Mouse (Mus musculus): Measurements from ENCODE around the gene Retn.
A peak's percentile ranks its signal among the peaks of the same experiment; 100 is the strongest.

The Retn gene

GRCm38 (mm10) chr8:3664405-3664804 is 8.8 kb downstream of the Retn start:
- no peak for DNase-seq

GRCm38 (mm10) chr8:3665507-3665906 is 9.9 kb downstream of the Retn start, which contains the start of gene Mcemp1:
Gene Mcemp1, plus strand, starts transcription at chr8:3665754.
- DNase-seq, result no peak

- DNase-seq, result peak; percentile 30
Measured at GRCm38 (mm10) chr8:3670388-3670787, 14.8 kb downstream of the Retn start.

- DNase-seq, result peak; percentile 83
Measured at GRCm38 (mm10) chr8:3671980-3672491, 16.5 kb downstream of the Retn start, which contains the start of gene Fcor. Gene Fcor, minus strand, starts transcription at chr8:3672362.

DNA sequence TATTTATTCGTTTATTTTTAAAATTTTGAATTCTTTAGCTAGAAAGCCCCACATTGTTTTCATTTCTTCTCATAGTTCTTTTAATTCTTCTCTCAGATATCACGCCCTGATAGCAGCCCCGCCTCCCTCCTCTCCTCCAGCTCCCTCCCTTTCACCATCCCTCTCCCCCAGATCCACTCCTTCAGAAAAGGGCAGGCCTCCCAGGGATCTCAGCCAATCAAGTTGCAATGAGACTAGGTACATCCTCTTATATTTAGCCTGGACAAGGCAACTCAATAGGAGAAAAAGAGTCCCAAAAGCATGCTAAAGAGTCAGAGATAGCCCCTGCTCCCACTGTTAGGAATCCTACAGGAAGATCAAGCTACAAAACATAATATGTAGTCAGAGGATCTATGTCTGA is 19.1 kb downstream of the Retn start:
- DNase-seq, result no peak

DNA sequence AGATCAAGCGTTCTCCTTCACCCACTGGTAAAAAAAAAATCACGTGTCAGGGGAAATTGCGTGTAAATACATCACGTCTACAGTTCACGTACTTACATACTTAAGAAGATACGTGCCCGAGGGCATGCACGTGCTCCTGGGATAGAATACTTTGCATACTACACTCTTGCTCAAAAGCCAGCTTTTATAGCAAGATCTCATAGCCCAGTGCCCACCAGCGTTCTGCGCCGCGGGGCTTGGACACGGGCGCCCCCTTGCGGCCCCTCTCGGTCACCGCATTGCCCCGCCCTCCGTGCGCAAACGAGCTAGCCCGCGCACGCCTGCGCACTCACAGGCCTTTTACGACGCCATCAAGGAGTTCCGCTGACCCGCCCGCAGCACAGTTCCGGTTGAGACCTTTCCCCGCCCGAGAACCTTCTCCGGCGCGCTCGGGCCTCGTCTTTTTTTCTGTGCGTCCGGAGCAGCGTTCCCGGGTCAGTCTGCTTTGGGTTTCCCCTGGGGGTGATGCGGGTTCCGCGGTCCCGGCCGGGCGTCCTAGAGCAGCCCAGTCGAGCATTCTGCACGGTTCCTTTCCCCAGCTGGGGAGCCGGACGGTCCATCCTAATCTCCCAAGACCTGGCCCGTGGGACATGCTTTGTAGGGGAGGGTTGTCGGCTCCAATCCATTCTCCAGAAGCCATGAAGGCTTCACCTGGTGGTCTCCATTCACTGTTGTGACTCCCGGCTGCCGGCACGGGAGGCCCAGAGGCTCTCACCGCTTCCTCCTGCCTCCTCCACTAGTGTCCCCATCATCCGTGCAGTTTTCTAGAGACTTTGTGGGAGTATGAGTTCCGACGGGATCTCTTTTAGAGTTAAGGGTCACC is 20.8 kb downstream of the Retn start, which contains the start of gene Trappc5:
Trappc5 (plus strand) TSS at position 169 of the 862 bp plus-strand sequence.
- peak; percentile 94 for DNase-seq

GRCm38 (mm10) chr8:3676993-3677579 is 21.5 kb downstream of the Retn start:
- DNase-seq, result peak; percentile 20

- no peak for DNase-seq
Measured at GRCm38 (mm10) chr8:3678831-3679230, 23.3 kb downstream of the Retn start.

DNA sequence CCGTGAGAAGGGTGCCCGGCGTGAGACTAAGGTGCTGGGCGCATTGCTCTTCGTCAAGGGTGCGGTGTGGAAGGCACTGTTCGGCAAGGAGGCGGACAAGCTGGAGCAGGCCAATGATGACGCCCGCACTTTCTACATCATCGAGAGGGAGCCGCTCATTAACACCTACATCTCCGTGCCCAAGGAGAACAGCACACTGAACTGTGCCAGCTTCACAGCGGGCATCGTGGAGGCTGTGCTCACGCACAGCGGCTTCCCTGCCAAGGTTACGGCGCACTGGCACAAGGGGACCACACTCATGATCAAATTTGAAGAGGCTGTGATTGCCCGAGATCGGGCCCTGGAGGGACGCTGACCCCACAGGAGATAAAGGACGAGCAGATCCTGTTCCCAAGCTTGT is 23.7 kb downstream of the Retn start:
- DNase-seq, result no peak

DNA sequence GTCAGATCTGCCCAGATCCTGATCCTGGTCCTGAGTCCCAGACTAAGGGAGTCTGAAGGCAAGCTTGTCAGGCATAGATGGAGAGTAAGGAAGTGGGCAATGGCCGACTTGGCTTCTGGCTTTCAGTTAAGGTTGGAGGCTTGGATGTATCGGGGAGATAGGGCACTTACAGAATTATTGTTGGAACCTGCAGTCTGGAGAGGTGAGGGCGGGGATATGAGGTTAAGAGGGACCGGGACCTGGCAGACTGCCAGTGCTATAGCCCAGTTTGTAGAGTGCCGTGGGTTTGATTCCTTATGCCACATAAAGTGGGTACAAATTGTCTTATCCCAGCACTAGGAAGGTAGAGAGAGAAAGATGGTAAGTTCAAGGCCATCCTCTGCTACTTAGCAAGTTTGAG is 24.1 kb downstream of the Retn start:
- DNase-seq, result no peak

GRCm38 (mm10) chr8:3682435-3682834 is 26.9 kb downstream of the Retn start:
- DNase-seq, result no peak

- no peak for DNase-seq
Measured at GRCm38 (mm10) chr8:3683408-3684176, 28.0 kb downstream of the Retn start.

GRCm38 (mm10) chr8:3684530-3684929 is 29.0 kb downstream of the Retn start:
- DNase-seq, result no peak

- DNase-seq, result no peak
Measured at GRCm38 (mm10) chr8:3685422-3685821, 29.9 kb downstream of the Retn start.

GRCm38 (mm10) chr8:3687537-3687936 is 32.0 kb downstream of the Retn start:
- no peak for DNase-seq

DNA sequence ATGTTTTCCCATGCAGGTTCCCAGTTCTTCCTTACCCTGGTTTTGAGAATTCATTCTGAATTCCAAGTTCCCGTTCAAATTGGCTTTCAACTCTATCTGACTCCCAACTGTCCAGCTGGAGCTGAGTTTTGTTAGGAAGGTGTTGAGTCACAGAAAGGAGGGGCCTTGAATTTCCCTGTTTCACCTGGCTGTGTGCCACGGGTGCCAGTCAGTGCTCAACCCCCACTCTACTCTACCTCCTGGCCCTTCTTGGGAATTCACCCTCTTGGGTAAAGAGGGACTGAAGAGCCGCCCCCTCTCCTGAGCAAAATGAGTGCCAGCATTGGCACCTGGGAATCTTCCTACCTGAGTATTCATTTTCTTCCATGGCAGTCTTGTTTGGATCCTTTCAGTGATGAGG is 35.2 kb downstream of the Retn start:
- no peak for DNase-seq

DNA sequence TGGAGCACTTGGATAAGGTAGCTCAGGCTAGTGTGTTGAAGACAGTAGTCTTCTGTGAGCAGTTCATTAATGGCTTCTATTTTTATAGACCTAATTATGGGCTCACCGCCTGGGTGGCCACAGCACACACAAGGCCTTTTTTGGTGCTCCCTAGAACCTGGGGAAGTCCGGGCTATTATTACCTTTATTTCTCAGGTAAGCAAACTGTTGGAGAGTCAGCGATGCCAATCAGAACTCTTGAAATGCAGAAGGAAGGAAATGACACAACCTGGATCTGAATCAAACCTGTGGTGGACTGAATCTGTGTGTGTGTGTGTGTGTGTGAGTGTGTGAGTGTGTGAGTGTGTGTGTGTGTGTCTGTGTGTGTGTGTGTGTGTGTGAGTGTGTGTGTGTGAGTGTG is 38.6 kb downstream of the Retn start, which contains the start of gene Fcer2a:
Fcer2a (minus strand) TSS at position 55 of the 400 bp plus-strand sequence.
- no peak for DNase-seq

GRCm38 (mm10) chr8:3701491-3701890 is 45.9 kb downstream of the Retn start:
- peak; percentile 47 for DNase-seq

GRCm38 (mm10) chr8:3705711-3706110 is 50.1 kb downstream of the Retn start:
- peak; percentile 46 for DNase-seq

GRCm38 (mm10) chr8:3707611-3708010 is 52.0 kb downstream of the Retn start:
- no peak for DNase-seq
